Mouse (Mus musculus) heart, adult 11 months (tissue): ENCODE results near the gene Fbl.
A peak's percentile ranks its signal among the peaks of the same experiment; 100 is the strongest.
"Not testable (repeated sequence)": the region's sequence is repeated elsewhere in the genome, so short reads cannot be mapped to it uniquely, and the experiment has no call there.

ENCODE experiments used
- DNase-seq: peaks from one replicate; pipeline ENCODE4 v3.0.0; 2022

Fbl gene

DNA sequence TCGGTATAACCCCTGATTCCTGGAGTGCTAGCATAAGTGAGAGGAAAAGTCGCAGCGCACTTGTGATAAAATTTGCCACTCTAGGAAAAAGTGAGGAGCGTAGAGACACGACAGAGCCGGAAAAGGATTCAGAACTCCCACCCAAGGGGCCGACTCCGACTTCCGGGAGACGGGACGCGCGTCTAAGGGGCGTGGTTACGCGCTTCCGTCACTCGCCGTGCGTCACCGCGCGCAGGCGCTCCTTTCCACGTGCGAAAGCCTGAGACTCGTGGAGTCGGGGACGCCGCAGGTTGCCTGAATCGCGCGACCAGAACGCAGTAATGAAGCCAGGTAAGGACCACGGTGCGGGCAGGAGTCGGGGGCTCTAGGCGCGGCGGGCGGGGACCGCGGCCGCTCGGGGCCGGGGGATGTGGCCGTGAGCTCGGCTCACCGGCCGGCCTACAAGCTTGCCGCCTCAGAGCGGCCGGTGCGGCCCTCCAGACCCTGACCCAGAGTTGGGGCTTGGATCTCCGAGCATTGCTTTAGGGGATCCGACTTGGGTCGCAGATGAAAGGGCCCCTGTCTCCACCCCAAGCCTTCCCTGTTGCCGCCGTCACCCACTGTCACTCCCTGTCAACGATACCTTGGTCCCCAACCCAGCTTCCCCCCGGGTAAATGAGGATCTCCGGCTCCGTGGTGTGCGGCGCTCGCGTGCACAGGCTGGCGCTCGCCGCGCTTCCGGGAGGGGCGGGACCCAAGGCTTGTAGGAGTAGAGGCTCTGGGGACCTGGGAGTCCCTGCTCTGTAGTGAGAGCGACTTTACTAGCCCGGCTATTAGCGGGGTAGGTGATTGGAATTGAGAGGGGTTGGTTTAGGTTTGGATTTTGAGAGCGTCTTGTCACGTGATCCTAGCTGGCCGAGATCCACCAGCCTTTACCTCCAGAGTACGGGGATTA, at the start of gene Fbl:
Fbl (plus strand) TSS at position 222 of the 934 bp plus-strand sequence.
- peak; percentile 99 for DNase-seq

DNA sequence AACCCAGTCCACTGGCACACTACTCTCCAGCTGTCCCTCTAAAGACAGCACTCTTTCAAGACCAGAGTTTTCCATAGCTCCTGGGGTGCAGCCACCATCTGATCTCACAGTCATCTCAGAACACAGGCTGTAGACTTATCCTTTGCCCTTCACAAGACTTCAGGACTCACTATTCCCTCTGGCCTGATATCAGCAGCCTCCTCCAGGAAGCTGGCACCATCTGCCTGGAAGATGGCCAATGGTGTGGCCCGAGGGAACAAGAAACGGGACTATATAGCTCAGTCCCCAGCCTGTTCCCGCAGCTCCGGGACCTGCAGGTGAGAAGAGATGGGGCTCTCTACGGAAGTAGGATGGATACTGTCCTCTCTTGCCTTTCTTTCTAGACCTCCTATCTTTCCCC, 40.3 kb upstream of the Fbl start, which contains the start of gene 9530053A07Rik:
9530053A07Rik (plus strand) TSS at position 301 of the 400 bp plus-strand sequence.
- DNase-seq, result peak; percentile 84

DNA sequence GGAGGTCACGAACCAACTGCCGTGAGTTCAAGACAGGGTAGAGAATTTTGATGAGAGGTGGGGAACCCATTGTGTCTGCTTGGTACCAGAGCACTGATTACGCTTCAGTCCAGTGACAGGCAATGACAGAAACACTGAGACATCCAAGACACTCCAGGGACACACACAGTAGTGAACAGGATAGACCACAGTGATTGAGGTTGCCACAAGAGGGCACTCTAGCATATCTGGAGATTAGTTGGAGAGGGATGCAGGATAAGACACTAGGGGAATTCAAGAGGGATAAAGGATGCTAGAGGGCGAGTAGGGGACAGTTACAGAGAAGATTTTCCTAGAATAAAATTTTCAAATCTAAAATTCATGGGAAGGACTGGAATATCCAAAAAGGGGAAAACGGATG, 31.9 kb upstream of the Fbl start:
- DNase-seq, result no peak

DNA sequence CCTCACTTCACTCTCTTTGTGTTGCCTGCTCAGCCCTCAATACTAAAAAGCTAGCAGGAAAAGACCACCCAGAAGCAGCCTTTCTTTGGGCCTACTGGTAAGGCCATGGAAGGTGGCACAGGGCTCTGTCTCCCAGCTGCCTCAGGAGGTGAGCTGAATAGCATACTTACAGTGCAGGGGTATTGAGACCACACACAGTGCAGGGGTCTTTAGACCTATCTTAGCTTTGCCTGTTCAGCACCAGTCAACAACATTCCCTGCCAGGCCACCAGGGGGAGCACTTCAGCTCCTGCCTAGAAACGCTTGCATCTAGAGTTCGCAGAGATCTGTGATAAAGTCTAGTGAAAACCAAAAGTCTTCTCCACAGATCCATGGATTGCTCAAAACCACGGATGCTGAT, 21.2 kb upstream of the Fbl start:
- DNase-seq, result no peak

DNA sequence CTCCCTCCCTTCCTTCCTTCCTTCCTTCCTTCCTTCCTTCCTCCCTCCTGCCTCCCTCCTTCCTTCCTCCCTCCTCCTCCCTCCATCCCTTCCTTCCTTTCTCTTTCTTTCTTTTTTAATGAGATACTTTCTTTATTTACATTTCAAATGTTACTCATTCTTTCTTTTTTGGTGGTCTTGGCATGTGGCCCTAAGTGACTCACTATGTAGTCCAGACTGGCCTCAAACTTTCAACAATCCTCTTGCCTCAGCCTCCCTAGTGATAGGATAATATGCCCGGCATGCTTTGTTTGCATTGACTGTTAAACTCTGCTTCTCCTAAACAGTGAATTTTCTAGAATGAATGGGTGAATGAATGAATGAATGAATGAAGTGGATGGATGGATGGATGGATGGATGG, 19.7 kb upstream of the Fbl start:
- no peak for DNase-seq

DNA sequence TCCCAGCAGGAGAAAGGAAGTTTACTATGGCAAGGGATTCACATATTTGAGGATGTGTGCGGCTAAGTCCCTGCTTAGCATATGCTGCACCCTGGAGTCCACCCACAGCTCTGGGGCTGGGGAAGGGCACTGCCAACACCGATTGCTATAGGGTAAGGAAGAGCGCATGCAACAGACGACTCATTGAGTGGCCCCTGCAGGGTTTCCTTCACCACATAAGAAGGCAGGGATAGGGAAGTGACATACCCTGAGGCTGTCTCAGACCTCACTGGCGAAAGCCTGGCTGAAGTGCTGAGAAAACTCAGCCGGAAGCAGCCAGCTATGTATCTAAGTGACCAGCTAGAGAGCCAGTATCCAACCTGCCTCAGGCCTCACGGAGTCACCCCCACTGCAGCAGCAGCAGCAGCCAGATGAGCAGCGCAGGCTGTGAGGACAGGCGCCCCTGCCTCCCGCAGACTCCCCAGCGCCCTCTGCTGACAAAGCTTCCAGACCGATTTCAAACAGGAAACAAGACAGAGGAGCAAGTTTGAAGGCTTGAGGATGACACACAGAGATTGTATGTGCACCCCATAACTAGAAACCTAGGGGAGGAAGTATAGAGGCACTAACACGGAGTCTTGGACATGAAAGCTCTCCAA, 17.8 kb upstream of the Fbl start:
- no peak for DNase-seq

DNA sequence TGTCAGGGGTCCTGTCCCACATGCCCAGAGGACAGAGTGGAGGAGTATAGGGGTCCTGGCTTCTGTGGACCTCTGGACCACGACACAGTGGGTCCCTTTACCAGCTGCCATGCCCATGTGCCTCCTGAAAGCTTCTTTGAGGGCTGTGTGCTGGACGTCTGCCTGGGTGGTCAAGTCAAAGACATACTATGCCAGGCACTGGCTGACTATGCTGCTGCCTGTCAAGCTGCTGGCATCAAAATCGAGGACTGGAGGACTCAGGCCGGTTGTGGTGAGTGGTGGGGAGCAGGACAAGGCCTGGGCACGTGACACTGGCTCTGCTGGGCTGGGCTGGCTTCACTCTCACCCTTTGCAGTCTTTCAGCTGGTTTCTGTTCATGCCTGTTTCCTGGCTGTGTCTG, 15.9 kb upstream of the Fbl start:
- DNase-seq, result not testable (repeated sequence)

DNA sequence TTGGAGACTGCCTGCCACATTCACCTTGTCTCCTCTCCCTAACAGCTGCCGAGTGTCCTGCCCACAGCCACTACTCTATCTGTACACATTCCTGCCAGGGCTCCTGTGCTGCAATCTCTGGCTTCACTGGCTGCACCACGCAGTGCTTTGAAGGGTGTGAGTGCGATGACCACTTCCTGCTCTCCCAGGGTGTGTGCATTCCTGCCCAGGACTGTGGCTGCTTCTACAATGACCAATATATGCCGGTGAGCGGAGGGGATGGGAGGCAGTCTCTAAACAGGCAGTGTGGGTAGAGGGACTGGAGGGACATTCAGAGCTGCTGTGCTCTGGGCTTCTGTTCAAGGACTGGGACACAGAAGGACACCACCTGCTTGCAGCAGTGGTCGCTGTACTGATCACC, 10.2 kb upstream of the Fbl start:
- DNase-seq, result no peak

DNA sequence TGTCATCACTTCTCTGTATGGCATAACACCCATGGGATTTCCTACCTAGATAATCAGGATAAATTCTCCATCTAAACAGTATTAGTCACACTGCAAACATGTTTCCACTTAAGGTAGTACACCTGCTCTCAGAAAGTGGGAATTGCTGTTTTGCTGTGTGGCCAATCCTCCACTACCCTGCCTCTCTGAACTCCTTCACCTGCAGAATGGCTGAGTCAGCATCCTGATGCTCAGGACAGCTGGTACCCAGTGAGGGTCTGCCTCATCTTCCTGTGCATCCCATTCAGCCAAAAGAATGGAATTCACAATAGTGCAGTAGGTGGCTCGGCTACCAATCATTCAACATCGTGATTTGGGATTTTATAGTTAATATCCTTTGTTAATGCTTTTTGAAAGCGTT, 9.6 kb upstream of the Fbl start:
- no peak for DNase-seq

DNA sequence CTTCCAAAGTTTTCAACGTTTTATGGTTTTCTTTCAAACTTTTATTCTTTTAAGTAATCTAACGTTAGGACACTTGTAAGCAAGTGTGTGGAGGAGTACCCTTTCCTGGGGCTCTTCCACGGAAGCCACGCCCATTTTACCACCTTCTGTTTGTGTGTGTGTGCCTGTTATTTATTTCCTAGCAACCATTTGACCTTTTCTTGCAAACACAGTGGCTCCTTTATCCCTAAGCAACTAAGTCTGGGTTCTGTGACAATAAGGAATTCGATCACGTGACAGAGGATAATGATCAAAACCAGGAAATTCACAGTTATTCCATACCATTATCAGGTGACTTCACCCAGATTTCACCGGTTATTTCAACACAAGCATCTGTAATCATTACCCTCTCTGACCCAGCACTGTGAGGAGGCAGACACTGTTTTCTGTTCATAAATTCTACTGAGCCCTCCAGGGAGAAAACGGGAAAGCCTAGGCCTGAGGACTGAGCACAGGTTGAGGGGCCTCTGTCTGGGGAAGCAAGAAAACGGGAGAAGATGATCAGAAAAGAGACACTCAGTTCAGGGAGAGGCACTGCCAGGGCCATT, 8.3 kb upstream of the Fbl start:
- no peak for DNase-seq

DNA sequence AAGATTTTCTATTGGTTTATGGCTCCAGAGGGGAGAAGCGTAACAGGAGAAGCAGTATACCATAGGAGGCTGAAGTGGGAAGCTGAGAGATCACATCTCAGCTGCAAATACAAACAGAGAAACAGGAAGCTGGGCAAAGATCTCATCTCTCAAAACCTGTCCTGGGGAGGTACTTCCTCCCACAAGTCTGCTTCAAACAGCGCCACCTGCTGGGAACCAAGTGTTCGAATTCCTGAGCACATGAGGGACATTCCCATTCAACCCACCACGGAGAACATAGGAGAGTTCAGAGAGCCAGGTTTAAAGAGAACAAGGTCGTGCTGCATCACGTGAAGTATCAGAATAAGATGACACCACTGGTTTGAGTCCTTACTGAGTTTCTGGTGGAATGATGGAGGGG, 4.1 kb upstream of the Fbl start:
- no peak for DNase-seq

DNA sequence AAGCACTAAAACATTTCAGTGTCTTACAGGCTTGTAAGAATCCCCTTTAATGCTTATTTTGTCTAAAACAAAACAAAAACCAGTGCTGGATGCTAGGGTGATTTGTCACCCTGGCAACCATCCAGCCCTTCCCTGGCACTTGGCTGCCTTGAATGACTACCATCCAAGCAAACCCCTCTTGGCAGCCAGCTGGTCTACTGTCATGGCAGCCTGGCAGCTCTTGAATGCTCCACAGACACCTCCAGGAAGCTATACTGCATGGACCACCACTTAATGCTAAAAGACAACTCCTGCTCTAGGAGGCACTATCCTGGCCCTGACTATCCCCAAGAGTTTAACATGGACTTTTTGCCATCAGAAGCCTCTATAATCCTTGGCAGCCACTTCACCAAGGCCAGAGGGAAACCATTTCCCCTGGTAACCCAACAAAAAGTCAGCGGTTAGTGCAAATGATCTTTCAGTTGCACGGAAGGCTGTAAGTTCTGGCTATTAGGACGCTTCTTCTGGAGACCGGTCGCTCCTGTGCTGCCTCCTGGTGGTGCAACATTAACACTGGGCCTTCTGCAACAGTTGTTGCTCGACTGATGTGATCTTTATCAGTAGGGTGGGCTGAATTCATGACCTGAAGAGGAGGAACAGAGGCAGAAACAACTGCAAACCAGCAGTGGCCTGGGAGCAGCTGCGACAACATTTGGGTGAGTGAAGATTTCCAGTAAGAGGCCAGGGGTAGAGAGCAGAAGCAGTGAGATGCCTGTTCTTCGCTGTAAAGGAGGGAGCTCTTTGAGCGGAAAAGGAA, 992 bp upstream of the Fbl start:
- DNase-seq, result peak; percentile 97

DNA sequence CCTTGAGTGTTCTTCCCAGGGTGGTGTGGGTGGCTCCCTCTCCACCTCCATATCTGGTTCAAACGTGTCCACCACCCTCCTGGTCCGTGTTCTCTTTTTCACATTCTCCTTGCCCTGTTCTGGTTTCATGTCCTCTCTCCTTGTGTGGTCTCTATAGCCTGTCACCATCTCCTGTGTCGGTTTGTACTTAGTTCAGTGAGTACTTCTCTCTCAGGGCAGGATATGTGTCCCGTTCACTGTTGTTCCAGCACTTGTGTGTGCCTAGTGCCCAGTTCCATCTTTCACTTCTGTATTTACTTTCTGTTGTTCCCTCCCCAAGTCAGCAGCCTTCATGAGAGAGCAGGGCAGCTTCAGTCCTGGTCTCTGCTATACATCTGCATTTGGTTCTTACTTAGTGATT, 5.8 kb downstream of the Fbl start:
- DNase-seq, result no peak

DNA sequence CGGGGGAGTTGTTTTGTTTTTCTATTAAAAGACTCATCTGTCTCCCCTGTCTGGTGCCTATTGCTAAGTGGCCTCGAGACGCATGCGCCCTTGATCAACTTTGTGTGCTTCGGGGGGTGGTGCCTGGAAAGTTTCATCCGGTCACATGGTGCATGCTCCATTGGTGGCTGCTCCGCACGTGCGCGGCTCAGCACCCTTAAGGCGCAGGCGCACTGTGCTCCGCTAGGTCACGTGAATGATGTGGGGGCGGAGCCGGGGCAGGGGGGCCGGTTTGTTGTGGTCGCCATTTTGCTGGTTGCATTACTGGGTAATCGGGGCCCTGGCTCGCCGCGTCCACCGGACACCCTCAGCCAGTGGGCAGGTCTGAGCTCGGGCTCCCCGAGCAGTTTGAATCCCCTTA, 9.7 kb downstream of the Fbl start, which contains the start of gene Dyrk1b:
Dyrk1b (plus strand) TSS at position 242 of the 400 bp plus-strand sequence.
- DNase-seq, result peak; percentile 100

DNA sequence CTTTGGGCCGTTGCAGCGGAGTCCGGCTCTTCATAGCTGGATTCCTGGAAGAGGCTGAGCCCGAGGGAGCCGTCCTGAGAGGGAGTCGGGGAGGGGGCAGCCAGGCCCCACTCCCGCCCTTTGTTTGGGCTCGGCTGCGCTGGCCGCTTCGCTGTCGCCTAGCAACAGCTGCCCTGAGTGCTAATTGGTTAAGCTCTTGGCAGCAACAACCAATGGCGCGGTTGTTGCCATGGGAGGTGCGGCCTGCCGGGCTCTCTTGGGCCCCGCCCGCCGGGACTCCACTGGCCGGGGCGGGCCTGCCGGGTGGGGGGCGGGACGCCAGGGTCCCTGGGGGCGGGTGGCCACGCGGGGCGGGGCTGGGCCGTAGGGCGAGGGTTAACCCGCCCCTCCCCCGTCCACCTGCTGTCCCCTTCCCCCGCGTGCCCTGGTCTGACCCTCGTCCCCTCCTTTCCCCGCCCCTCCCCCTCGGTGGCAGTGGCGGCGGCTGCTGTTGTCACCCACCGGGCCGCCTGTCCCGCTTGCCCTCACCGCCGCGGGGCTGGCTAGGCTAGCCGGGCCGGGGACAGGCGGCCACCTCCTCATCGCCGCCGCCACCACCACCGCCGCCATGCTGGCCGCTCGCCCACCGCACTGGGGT, 10.3 kb downstream of the Fbl start:
- peak; percentile 100 for DNase-seq

DNA sequence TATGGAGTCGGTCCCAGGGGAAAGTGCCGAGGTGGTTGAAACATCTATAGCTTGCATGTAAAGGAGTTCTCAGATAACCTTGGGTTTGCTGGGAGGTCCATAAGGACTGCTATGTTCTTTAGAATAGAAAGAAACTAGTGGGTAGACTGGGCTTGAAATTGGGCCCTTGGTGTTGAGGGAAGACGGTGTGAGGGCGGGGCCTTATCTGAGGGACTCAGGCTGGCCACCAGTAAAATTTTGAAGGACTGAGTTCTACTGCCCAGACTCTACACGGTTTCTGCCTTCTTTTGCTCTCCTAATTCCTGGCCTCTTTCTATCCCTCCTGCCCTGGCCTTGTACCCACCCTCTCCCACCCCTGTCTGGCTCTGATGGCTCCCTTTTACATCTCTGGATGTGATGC, 11.4 kb downstream of the Fbl start:
- no peak for DNase-seq

DNA sequence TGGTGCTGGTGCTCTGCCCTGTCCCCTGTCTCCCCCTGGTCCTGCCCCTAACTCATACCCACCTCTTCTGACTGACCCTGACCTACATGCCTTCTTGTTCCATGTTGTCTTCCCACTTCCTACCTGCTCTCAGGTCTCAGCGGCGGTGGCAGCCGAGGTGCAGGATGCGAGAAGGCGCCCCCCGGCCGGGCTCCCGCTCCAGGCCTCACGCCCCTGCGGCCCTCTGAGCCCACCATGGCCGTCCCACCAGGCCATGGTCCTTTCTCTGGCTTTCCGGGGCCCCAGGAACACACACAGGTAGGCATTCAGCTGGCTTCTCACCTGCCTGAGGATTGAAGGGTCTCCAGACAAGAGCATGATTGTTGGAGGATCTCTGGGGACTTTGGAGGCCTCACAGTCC, 11.9 kb downstream of the Fbl start:
- DNase-seq, result no peak

DNA sequence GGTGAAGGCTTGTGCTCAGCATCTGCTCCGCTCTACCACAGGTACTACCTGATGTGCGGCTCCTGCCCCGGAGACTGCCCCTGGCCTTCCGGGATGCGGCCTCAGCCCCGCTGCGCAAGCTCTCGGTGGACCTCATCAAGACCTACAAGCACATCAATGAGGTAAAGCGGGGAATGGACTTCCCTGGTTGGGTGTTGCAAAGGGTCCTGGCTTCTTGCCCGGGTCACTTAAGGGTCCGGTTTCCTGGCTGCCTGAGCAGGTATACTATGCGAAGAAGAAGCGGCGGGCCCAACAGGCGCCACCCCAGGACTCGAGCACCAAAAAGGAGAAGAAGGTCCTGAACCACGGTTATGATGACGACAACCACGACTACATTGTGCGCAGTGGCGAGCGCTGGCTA, 12.8 kb downstream of the Fbl start:
- no peak for DNase-seq

DNA sequence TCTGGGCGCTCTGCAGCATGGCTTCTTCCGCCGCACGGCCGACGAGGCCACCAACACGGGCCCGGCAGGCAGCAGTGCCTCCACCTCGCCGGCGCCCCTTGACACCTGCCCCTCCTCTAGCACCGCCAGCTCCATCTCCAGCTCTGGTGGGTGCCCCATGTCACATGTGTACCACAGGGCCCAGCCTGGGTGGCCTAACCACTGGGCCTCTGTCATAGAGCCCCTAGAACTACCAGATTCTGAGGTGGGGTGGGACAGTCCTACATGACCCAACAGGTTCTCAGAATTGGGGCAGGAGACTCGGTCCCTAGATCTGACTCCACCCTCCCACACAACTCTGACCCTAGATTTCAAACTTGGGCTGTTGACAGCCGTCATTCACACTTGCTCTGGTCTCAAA, 16.4 kb downstream of the Fbl start:
- peak; percentile 90 for DNase-seq

DNA sequence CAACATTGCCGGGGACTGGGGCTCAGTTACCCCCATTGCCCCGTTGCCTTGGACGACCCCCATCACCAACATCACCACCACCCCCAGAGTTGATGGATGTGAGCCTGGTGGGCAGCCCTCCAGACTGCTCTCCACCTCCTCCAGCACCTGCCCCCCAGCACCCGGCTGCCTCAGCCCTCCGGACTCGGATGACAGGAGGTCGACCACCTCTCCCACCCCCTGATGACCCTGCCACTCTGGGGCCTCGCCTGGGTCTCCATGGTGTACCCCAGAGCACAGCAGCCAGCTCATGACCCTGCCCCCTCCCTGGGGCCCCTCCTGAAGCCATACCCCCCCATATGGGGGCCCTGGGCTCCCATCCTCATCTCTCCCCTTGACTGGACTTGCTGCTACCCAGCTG, 17.1 kb downstream of the Fbl start:
- peak; percentile 91 for DNase-seq

DNA sequence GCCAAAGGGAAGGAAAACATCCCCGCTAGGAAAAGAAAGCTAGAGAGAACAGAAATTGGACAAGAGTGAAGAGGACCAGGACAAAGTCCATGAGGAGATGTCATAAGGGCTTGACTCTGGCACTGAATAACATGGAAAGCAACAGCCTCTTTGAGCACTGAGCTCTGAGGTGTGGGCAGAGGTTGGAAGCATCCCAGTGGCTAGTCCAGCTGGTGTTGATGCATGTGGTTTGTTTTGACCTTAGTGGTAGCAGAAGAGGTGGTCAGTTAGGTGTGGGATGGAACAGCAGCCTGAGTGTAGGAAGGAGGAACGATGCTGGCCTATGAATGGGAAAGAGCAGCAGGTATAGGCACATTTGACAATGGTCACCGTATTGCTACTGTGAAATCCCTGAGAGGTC, 22.0 kb downstream of the Fbl start:
- DNase-seq, result no peak

DNA sequence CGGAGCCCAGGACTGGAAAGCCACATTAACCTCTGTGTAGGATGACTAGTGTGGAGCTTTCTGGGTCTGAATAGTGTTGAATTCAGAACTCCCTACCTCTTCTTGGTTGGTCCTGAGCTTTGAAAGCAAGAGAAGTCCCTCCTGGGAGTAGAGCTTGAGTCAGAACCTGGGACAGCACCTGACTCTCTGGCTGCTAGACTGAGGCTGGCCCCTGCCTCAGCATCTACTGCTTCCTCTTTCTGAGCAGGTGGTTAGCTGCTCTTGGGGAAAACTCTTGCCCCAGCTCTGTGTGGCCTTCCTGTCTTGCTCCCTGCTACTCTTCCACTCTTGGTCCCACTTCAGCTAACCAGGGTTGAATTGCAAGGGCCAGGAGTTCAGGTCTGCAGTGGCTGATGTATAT, 22.4 kb downstream of the Fbl start:
- DNase-seq, result peak; percentile 79
